8 mouse cellular contexts compared by ENCODE assay signal in the genomic region with DNA sequence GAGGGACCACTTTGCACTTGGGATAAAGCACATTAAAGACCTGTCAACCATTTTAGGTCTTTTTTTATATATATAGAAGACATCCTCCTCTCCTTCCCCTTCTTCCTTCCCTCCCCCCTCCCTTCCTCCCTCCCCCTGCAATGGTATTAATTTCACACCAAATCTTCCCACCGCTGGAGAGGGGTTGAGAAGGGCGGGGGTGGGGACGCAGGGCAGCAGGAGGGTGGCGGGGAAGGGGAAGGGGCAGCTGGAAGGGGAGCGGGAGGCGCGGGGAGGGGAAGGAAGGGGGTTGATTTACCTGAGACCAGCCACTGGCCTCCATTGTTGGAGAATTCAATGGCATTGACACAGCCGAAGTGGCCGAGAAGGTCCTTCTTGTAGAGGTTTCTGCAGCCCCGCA. TPM values are rescaled to one million over a fixed set of nuclear protein-coding genes. Genes with fewer than 3 reads are reported as not detected.
DNase-seq lines count a peak whose midpoint lies in the region; ATAC-seq and TF ChIP-seq lines count a peak whose summit lies in the region.

No protein-coding gene starts in this region.

- no peak for TF ChIP-seq POLR2A in ES-Bruce4 (IDR thresholded peaks at IDR 0.05; ENCODE audit: insufficient read depth, low read length)

- no peaks in the 10 kb centered on the region for H3K9me3 ChIP-seq in heart, postnatal 0 days (replicated peaks; ENCODE audit: control insufficient read depth, low read length)
- H3K9me3 ChIP-seq in ES-Bruce4 (replicated peaks; ENCODE audit: control insufficient read depth, insufficient read depth, low read length, poor library complexity, severe bottlenecking), result no peaks in the 10 kb centered on the region
- H3K9me3 ChIP-seq in forebrain, embryonic 10.5 days, result no peaks in the 10 kb centered on the region
- no peaks in the 10 kb centered on the region for H3K9me3 ChIP-seq in liver, embryonic 14.5 days (ENCODE audit: control insufficient read depth, low read length)

- TF ChIP-seq EP300 in heart, postnatal 0 days (IDR thresholded peaks at IDR 0.05; ENCODE audit: low read depth), result no peak
- TF ChIP-seq EP300 in ES-Bruce4 (IDR thresholded peaks at IDR 0.05; ENCODE audit: insufficient read depth, low read depth, low read length), result no peak
- TF ChIP-seq EP300 in liver, embryonic 14.5 days (IDR thresholded peaks at IDR 0.05; ENCODE audit: low read depth), result no peak

- peak overlapping the region; percentile 72 for H3K4me3 ChIP-seq in heart, postnatal 0 days (ENCODE audit: low read depth, low read length)
- peak overlapping the region; percentile 99 for H3K4me3 ChIP-seq in ES-Bruce4 (ENCODE audit: low read depth, low read length)
- H3K4me3 ChIP-seq in forebrain, embryonic 10.5 days, result peak overlapping the region; percentile 83
- H3K4me3 ChIP-seq in liver, embryonic 14.5 days (ENCODE audit: insufficient read depth in 1 of 2, low read depth in 2 of 2, low read length in 2 of 2), result peak overlapping the region; percentile 73 to 93

- no peak for TF ChIP-seq CTCF in heart, postnatal 0 days (IDR thresholded peaks at IDR 0.05; ENCODE audit: low read depth)
- no peak for TF ChIP-seq CTCF in ES-Bruce4 (IDR thresholded peaks at IDR 0.05; ENCODE audit: low read depth, low read length)
- no peak for TF ChIP-seq CTCF in liver, embryonic 14.5 days (IDR thresholded peaks at IDR 0.05; ENCODE audit: low read depth)

- H3K9ac ChIP-seq in heart, postnatal 0 days (replicated peaks; ENCODE audit: low read depth, low read length), result peak overlapping the region; percentile 79
- H3K9ac ChIP-seq in ES-Bruce4 (ENCODE audit: low read depth, poor library complexity, severe bottlenecking), result peak overlapping the region; percentile 97
- peak overlapping the region; percentile 87 for H3K9ac ChIP-seq in liver, embryonic 14.5 days (replicated peaks)

- H3K27me3 ChIP-seq in heart, postnatal 0 days (ENCODE audit: control insufficient read depth, insufficient read depth, low read length), result no peaks in the 10 kb centered on the region
- no peaks in the 10 kb centered on the region for H3K27me3 ChIP-seq in ES-Bruce4 (ENCODE audit: control insufficient read depth, insufficient read depth, low read length, poor library complexity, severe bottlenecking)
- H3K27me3 ChIP-seq in forebrain, embryonic 10.5 days (ENCODE audit: poor library complexity, severe bottlenecking), result no peaks in the 10 kb centered on the region
- no peaks in the 10 kb centered on the region for H3K27me3 ChIP-seq in liver, embryonic 14.5 days (ENCODE audit: control insufficient read depth, insufficient read depth, low read length)

- DNase-seq in heart, postnatal 0 days (ENCODE audit: low spot score), result no peak
- DNase-seq in heart, adult 18-20 months, result no peak
- DNase-seq in forebrain, embryonic 10.5 days (ENCODE audit: extremely low spot score, low spot score), result no peak
- DNase-seq in liver, embryonic 14.5 days (ENCODE audit: low read depth in 3 of 3, low spot score in 3 of 3), result peak in 1 of 3 experiments; percentile 10
- DNase-seq in urinary bladder, postnatal 36 days (ENCODE audit: low spot score in 2 of 2), result no peak
- no peak for DNase-seq in kidney, adult 18-20 months

- H3K4me1 ChIP-seq in heart, postnatal 0 days (ENCODE audit: control insufficient read depth, insufficient read depth), result peaks cover 8% of the 10 kb centered on the region
- H3K4me1 ChIP-seq in ES-Bruce4 (ENCODE audit: control insufficient read depth, insufficient read depth, low read length), result no peaks in the 10 kb centered on the region
- H3K4me1 ChIP-seq in forebrain, embryonic 10.5 days, result peaks cover 36% of the 10 kb centered on the region
- H3K4me1 ChIP-seq in liver, embryonic 14.5 days (replicated peaks; ENCODE audit: control insufficient read depth in 2 of 2, insufficient read depth in 2 of 2, low read length in 1 of 2), result peaks cover 0 to 3% of the 10 kb centered on the region in 2 experiments; a peak in 2 of 4 replicates

- peak overlapping the region; percentile 96 for H3K27ac ChIP-seq in heart, postnatal 0 days (ENCODE audit: low read depth)
- no peak overlapping the region for H3K27ac ChIP-seq in ES-Bruce4 (ENCODE audit: insufficient read depth, low read length)
- H3K27ac ChIP-seq in forebrain, embryonic 10.5 days, result peak overlapping the region; percentile 97
- H3K27ac ChIP-seq in liver, embryonic 14.5 days, result peak overlapping the region; percentile 42

- H3K4me2 ChIP-seq in heart, postnatal 0 days (ENCODE audit: low read depth, low read length), result peak overlapping the region; percentile 81
- H3K4me2 ChIP-seq in liver, embryonic 14.5 days (ENCODE audit: low read depth), result peak overlapping the region; percentile 95

- 2% methylated on average over 9 of the region's 10 CpGs for WGBS in heart, postnatal 0 days
- 0% methylated on average over 10 of the region's 10 CpGs for WGBS in forebrain, embryonic 10.5 days
- WGBS in liver, embryonic 14.5 days (ENCODE audit: insufficient replicate concordance), result under 1% methylated on average over 8 of the region's 10 CpGs

- ATAC-seq in heart, postnatal 0 days (ENCODE audit: insufficient read depth, low read depth), result peak; percentile 2; the same call in 1 of the 2 replicates
- peak; percentile 26 for ATAC-seq in liver, embryonic 14.5 days (ENCODE audit: insufficient read depth)
- ATAC-seq in frontal cortex, adult (ENCODE audit: low TSS enrichment), result no peak

- no peaks in the 10 kb centered on the region for H3K36me3 ChIP-seq in heart, postnatal 0 days (replicated peaks; ENCODE audit: control insufficient read depth, insufficient read depth, low read length)
- H3K36me3 ChIP-seq in ES-Bruce4 (ENCODE audit: control insufficient read depth, insufficient read depth, low read length, poor library complexity, severe bottlenecking), result no peaks in the 10 kb centered on the region
- no peaks in the 10 kb centered on the region; the same call in 1 of the 2 replicates for H3K36me3 ChIP-seq in forebrain, embryonic 10.5 days (replicated peaks)
- H3K36me3 ChIP-seq in liver, embryonic 14.5 days (replicated peaks; ENCODE audit: control insufficient read depth, insufficient read depth, low read depth), result no peaks in the 10 kb centered on the region

RNA-seq across cellular contexts. Expression of a gene that starts 0.5 kb away (rescaled TPM):
- 22.0 and 25.0 TPM in 2 replicates for total RNA-seq in heart, postnatal 0 days (2014; rRNA removed; ENCODE audit: low replicate concordance)
- 7.1 and 7.9 TPM in 2 replicates for polyA plus RNA-seq in heart, postnatal 0 days (2015; fragmentation: Nextera tagmentation; extraction: Ambion mirVana)
- total RNA-seq in heart, adult 18-20 months (2021), result 10 to 100 TPM; 31.6 to 43.3 TPM
- polyA plus RNA-seq in ES-Bruce4 (2011; ENCODE audit: insufficient read depth, insufficient read length, low read depth, missing spikeins), result 10.0 and 10.2 TPM in 2 replicates
- polyA plus RNA-seq in forebrain, embryonic 10.5 days (2016; fragmentation: Nextera tagmentation; extraction: Ambion mirVana), result 11.9 and 13.3 TPM in 2 replicates
- polyA plus RNA-seq in liver, embryonic 14.5 days (2012; rRNA removed), result 3.1 and 4.0 TPM in 2 replicates
- 1.6 and 2.3 TPM in 2 replicates for polyA plus RNA-seq in liver, embryonic 14.5 days (2014; fragmentation: Nextera tagmentation; extraction: Ambion mirVana)

RNA-seq across cellular contexts. Expression of a gene that starts 27.0 kb away (rescaled TPM):
- 11.2 and 32.5 TPM in 2 replicates for total RNA-seq in heart, postnatal 0 days (2014; rRNA removed; ENCODE audit: low replicate concordance)
- 6.8 and 7.7 TPM in 2 replicates for polyA plus RNA-seq in heart, postnatal 0 days (2015; fragmentation: Nextera tagmentation; extraction: Ambion mirVana)
- 10 to 100 TPM; 16.5 to 17.9 TPM for total RNA-seq in heart, adult 18-20 months (2021)
- 20.8 and 24.1 TPM in 2 replicates for polyA plus RNA-seq in ES-Bruce4 (2011; ENCODE audit: insufficient read depth, insufficient read length, low read depth, missing spikeins)
- 31.9 and 33.5 TPM in 2 replicates for polyA plus RNA-seq in forebrain, embryonic 10.5 days (2016; fragmentation: Nextera tagmentation; extraction: Ambion mirVana)
- 3.7 and 4.2 TPM in 2 replicates for polyA plus RNA-seq in liver, embryonic 14.5 days (2012; rRNA removed)
- 5.1 and 5.5 TPM in 2 replicates for polyA plus RNA-seq in liver, embryonic 14.5 days (2014; fragmentation: Nextera tagmentation; extraction: Ambion mirVana)
